Mouse (Mus musculus): ENCODE measurements around the gene Hsd17b6. TPM values are rescaled to one million over a fixed set of nuclear protein-coding genes. Genes with fewer than 3 reads are reported as not detected.
A peak's percentile ranks its signal among the peaks of the same experiment; 100 is the strongest.

Gene Hsd17b6
- polyA plus RNA-seq, 1 experiment from 2014 or later, result not detected

GRCm38 (mm10) chr10:127956168-127956816, 51.1 kb downstream of the Hsd17b6 start:
- no peaks in the 10 kb centered on the region for H3K36me3 ChIP-seq (ENCODE audit: insufficient read depth, low read length)
- ATAC-seq, result no peak
- H3K9me3 ChIP-seq (ENCODE audit: low read length), result no peaks in the 10 kb centered on the region
- TF ChIP-seq EP300 (IDR thresholded peaks at IDR 0.05) (no peak), CTCF (IDR thresholded peaks at IDR 0.05) (peak; percentile 76)
- H3K4me1 ChIP-seq (ENCODE audit: insufficient read depth, low read depth, low read length), result no peaks in the 10 kb centered on the region
- DNase-seq (ENCODE audit: low spot score), result peak; percentile 74
- no peak overlapping the region for H3K4me2 ChIP-seq (replicated peaks; ENCODE audit: low read depth, low read length)
- no peak overlapping the region for H3K4me3 ChIP-seq (ENCODE audit: low read depth, low read length)
- H3K9ac ChIP-seq (replicated peaks; ENCODE audit: low read depth), result no peak overlapping the region
- no peak overlapping the region for H3K27ac ChIP-seq (ENCODE audit: low read length)
- H3K27me3 ChIP-seq (replicated peaks; ENCODE audit: insufficient read depth, low read length), result no peaks in the 10 kb centered on the region
- WGBS, result 50% methylated on average over 16 of the region's 16 CpGs

GRCm38 (mm10) chr10:127955034-127955433, 52.4 kb downstream of the Hsd17b6 start:
- no peaks in the 10 kb centered on the region for H3K4me1 ChIP-seq (ENCODE audit: insufficient read depth, low read depth, low read length)
- no peak overlapping the region for H3K27ac ChIP-seq (ENCODE audit: low read length)
- WGBS, result 47% methylated on average over 4 of the region's 4 CpGs
- no peak overlapping the region for H3K4me3 ChIP-seq (ENCODE audit: low read depth, low read length)
- no peak overlapping the region for H3K9ac ChIP-seq (replicated peaks; ENCODE audit: low read depth)
- no peak for ATAC-seq
- H3K9me3 ChIP-seq (ENCODE audit: low read length), result no peaks in the 10 kb centered on the region
- no peaks in the 10 kb centered on the region for H3K27me3 ChIP-seq (replicated peaks; ENCODE audit: insufficient read depth, low read length)
- DNase-seq (ENCODE audit: low spot score), result no peak
- H3K36me3 ChIP-seq (ENCODE audit: insufficient read depth, low read length), result no peaks in the 10 kb centered on the region
- TF ChIP-seq EP300 (IDR thresholded peaks at IDR 0.05) (no peak), CTCF (IDR thresholded peaks at IDR 0.05) (no peak)
- H3K4me2 ChIP-seq (replicated peaks; ENCODE audit: low read depth, low read length), result no peak overlapping the region

- Histone ChIP-seq H3K4me2 (replicated peaks; ENCODE audit: low read depth, low read length) (no peak overlapping the region), H3K36me3 (ENCODE audit: insufficient read depth, low read length) (no peaks in the 10 kb centered on the region), H3K4me1 (ENCODE audit: insufficient read depth, low read depth, low read length) (no peaks in the 10 kb centered on the region), H3K9ac (replicated peaks; ENCODE audit: low read depth) (no peak overlapping the region), H3K27me3 (replicated peaks; ENCODE audit: insufficient read depth, low read length) (no peaks in the 10 kb centered on the region), H3K9me3 (ENCODE audit: low read length) (no peaks in the 10 kb centered on the region), H3K4me3 (ENCODE audit: low read depth, low read length) (no peak overlapping the region), H3K27ac (ENCODE audit: low read length) (no peak overlapping the region)
- whole genome bisulfite sequencing, result 55% methylated on average over 4 of the region's 4 CpGs
- DNase-seq (ENCODE audit: low spot score) (no peak), ATAC-seq (no peak)
- TF ChIP-seq EP300 (IDR thresholded peaks at IDR 0.05), result no peak
- TF ChIP-seq CTCF (IDR thresholded peaks at IDR 0.05), result no peak
These were observed 55.6 kb downstream of the Hsd17b6 start for GRCm38 (mm10) chr10:127951821-127952220.

GRCm38 (mm10) chr10:127951390-127951789, 56.0 kb downstream of the Hsd17b6 start:
- Histone ChIP-seq H3K4me3 (ENCODE audit: low read depth, low read length) (no peak overlapping the region), H3K4me2 (replicated peaks; ENCODE audit: low read depth, low read length) (no peak overlapping the region), H3K36me3 (ENCODE audit: insufficient read depth, low read length) (no peaks in the 10 kb centered on the region), H3K27me3 (replicated peaks; ENCODE audit: insufficient read depth, low read length) (no peaks in the 10 kb centered on the region), H3K9me3 (ENCODE audit: low read length) (no peaks in the 10 kb centered on the region), H3K27ac (ENCODE audit: low read length) (no peak overlapping the region), H3K4me1 (ENCODE audit: insufficient read depth, low read depth, low read length) (no peaks in the 10 kb centered on the region), H3K9ac (replicated peaks; ENCODE audit: low read depth) (no peak overlapping the region)
- ATAC-seq, result no peak
- no peak for DNase-seq (ENCODE audit: low spot score)
- WGBS, result 67% methylated on average over 9 of the region's 9 CpGs
- no peak for TF ChIP-seq EP300 (IDR thresholded peaks at IDR 0.05)
- no peak for TF ChIP-seq CTCF (IDR thresholded peaks at IDR 0.05)

- no peak for TF ChIP-seq EP300 (IDR thresholded peaks at IDR 0.05)
- TF ChIP-seq CTCF (IDR thresholded peaks at IDR 0.05), result no peak
- no peak overlapping the region for H3K4me3 ChIP-seq (ENCODE audit: low read depth, low read length)
- ATAC-seq (no peak), DNase-seq (ENCODE audit: low spot score) (no peak)
- H3K4me1 ChIP-seq (ENCODE audit: insufficient read depth, low read depth, low read length), result no peaks in the 10 kb centered on the region
- H3K36me3 ChIP-seq (ENCODE audit: insufficient read depth, low read length), result no peaks in the 10 kb centered on the region
- no peaks in the 10 kb centered on the region for H3K27me3 ChIP-seq (replicated peaks; ENCODE audit: insufficient read depth, low read length)
- no peak overlapping the region for H3K9ac ChIP-seq (replicated peaks; ENCODE audit: low read depth)
- WGBS, result 76% methylated on average over 4 of the region's 4 CpGs
- H3K4me2 ChIP-seq (replicated peaks; ENCODE audit: low read depth, low read length), result no peak overlapping the region
- H3K9me3 ChIP-seq (ENCODE audit: low read length), result no peaks in the 10 kb centered on the region
- H3K27ac ChIP-seq (ENCODE audit: low read length), result no peak overlapping the region
These were observed 57.7 kb downstream of the Hsd17b6 start for GRCm38 (mm10) chr10:127949596-127950130.

GRCm38 (mm10) chr10:127945432-127946064, 61.9 kb downstream of the Hsd17b6 start:
- Histone ChIP-seq H3K9ac (replicated peaks; ENCODE audit: low read depth) (no peak overlapping the region), H3K36me3 (ENCODE audit: insufficient read depth, low read length) (no peaks in the 10 kb centered on the region), H3K4me3 (ENCODE audit: low read depth, low read length) (no peak overlapping the region), H3K9me3 (ENCODE audit: low read length) (no peaks in the 10 kb centered on the region), H3K27me3 (replicated peaks; ENCODE audit: insufficient read depth, low read length) (no peaks in the 10 kb centered on the region), H3K4me2 (replicated peaks; ENCODE audit: low read depth, low read length) (no peak overlapping the region), H3K27ac (ENCODE audit: low read length) (no peak overlapping the region), H3K4me1 (ENCODE audit: insufficient read depth, low read depth, low read length) (no peaks in the 10 kb centered on the region)
- WGBS, result 34% methylated on average over 5 of the region's 5 CpGs
- DNase-seq (ENCODE audit: low spot score) (peak; percentile 63), ATAC-seq (peak; percentile 43)
- TF ChIP-seq EP300 (IDR thresholded peaks at IDR 0.05) (no peak), CTCF (IDR thresholded peaks at IDR 0.05) (peak; percentile 84)

Other genes with a start within 250 kb of the Hsd17b6 start
- 0.07 TPM in 1 of 2 replicates, not detected in the other for gene Rdh1, start 247.9 kb downstream of the Hsd17b6 start, polyA plus RNA-seq (2015; fragmentation: Nextera tagmentation; extraction: Ambion mirVana)
- gene Rdh16f1, start 247.8 kb downstream of the Hsd17b6 start, polyA plus RNA-seq (2015; fragmentation: Nextera tagmentation; extraction: Ambion mirVana), result 0.47 TPM in 1 of 2 replicates, not detected in the other
- 0.10 and 0.27 TPM in 2 replicates for gene Rdh9, start 231.2 kb downstream of the Hsd17b6 start, polyA plus RNA-seq (2015; fragmentation: Nextera tagmentation; extraction: Ambion mirVana)
- not detected in 2 replicates for gene Rdh16, start 206.5 kb downstream of the Hsd17b6 start, polyA plus RNA-seq (2015; fragmentation: Nextera tagmentation; extraction: Ambion mirVana)
- gene Rdh19, start 157.7 kb downstream of the Hsd17b6 start, polyA plus RNA-seq (2015; fragmentation: Nextera tagmentation; extraction: Ambion mirVana), result not detected in 2 replicates
- gene Rdh16f2, start 141.1 kb downstream of the Hsd17b6 start, polyA plus RNA-seq (2015; fragmentation: Nextera tagmentation; extraction: Ambion mirVana), result not detected in 2 replicates
- not detected in 2 replicates for gene Rdh7, start 118.8 kb downstream of the Hsd17b6 start, polyA plus RNA-seq (2015; fragmentation: Nextera tagmentation; extraction: Ambion mirVana)
- not detected in 2 replicates for gene Sdr9c7, start 109.1 kb downstream of the Hsd17b6 start, polyA plus RNA-seq (2015; fragmentation: Nextera tagmentation; extraction: Ambion mirVana)
- gene Prim1, start 7.6 kb upstream of the Hsd17b6 start, polyA plus RNA-seq (2015; fragmentation: Nextera tagmentation; extraction: Ambion mirVana), result 9.3 and 9.5 TPM in 2 replicates
- gene Naca, start 28.0 kb upstream of the Hsd17b6 start, polyA plus RNA-seq (2015; fragmentation: Nextera tagmentation; extraction: Ambion mirVana), result 445 and 456 TPM in 2 replicates
- gene Ptges3, start 51.3 kb upstream of the Hsd17b6 start, polyA plus RNA-seq (2015; fragmentation: Nextera tagmentation; extraction: Ambion mirVana), result 239 and 259 TPM in 2 replicates
- gene Atp5b, start 75.7 kb upstream of the Hsd17b6 start, polyA plus RNA-seq (2015; fragmentation: Nextera tagmentation; extraction: Ambion mirVana), result 1,155 and 1,171 TPM in 2 replicates
- gene Baz2a, start 84.0 kb upstream of the Hsd17b6 start, polyA plus RNA-seq (2015; fragmentation: Nextera tagmentation; extraction: Ambion mirVana), result 11.2 and 11.4 TPM in 2 replicates
- gene Rbms2, start 172.7 kb upstream of the Hsd17b6 start, polyA plus RNA-seq (2015; fragmentation: Nextera tagmentation; extraction: Ambion mirVana), result 26.4 and 28.3 TPM in 2 replicates
- gene Gls2, start 186.8 kb upstream of the Hsd17b6 start, polyA plus RNA-seq (2015; fragmentation: Nextera tagmentation; extraction: Ambion mirVana), result 0.82 and 0.92 TPM in 2 replicates
- 16.0 and 16.9 TPM in 2 replicates for gene Spryd4, start 204.2 kb upstream of the Hsd17b6 start, polyA plus RNA-seq (2015; fragmentation: Nextera tagmentation; extraction: Ambion mirVana)
- gene Mip, start 218.2 kb upstream of the Hsd17b6 start, polyA plus RNA-seq (2015; fragmentation: Nextera tagmentation; extraction: Ambion mirVana), result not detected in 2 replicates
- gene Timeless, start 224.5 kb upstream of the Hsd17b6 start, polyA plus RNA-seq (2015; fragmentation: Nextera tagmentation; extraction: Ambion mirVana), result 11.2 and 14.5 TPM in 2 replicates
- not detected in 2 replicates for gene Apon, start 246.5 kb upstream of the Hsd17b6 start, polyA plus RNA-seq (2015; fragmentation: Nextera tagmentation; extraction: Ambion mirVana)

Data from lung, postnatal 0 days (tissue).